Mouse (Mus musculus): ENCODE measurements around the gene Rnf44.

DNA sequence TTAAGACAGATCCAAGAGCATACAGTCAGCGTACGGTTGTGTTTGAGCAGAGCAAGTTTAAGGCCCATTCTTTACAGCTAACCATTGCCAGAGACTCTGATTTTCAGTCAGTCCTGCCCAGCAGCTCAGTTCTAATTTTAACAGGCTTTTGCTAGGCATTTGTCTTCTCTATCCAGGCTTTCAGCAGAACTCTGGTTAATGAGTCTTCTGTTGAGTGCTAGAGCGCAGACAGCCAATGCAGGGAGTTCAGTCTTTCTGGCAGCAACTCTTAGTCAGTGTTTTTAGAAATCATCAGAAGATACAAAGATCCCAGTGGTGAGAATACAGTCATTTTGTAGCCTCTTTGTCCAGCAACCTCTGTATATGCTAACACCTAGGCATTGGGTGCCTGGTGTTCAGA is 43.2 kb downstream of the Rnf44 start:
- TF ChIP-seq POLR2A (IDR thresholded peaks at IDR 0.05; ENCODE audit: insufficient read depth, low read depth, low read length) (no peak), CTCF (IDR thresholded peaks at IDR 0.05) (no peak)

All from heart, adult 2 months (tissue).